Mouse (Mus musculus) erythroblast, embryonic 14.5 days (primary cell): ENCODE results near the gene Cnep1r1.

Experiments
- GATA1 ChIP-seq: IDR thresholded peaks from 2 replicates; pipeline ENCODE4 v1.6.1; 2012; ENCODE audit warnings: low read length, inconsistent platforms, mixed read lengths
- TAL1 ChIP-seq: IDR thresholded peaks from 3 replicates; pipeline ENCODE4 v1.6.1; 2012; ENCODE audit warnings: low read length, inconsistent platforms, mixed read lengths

DNA sequence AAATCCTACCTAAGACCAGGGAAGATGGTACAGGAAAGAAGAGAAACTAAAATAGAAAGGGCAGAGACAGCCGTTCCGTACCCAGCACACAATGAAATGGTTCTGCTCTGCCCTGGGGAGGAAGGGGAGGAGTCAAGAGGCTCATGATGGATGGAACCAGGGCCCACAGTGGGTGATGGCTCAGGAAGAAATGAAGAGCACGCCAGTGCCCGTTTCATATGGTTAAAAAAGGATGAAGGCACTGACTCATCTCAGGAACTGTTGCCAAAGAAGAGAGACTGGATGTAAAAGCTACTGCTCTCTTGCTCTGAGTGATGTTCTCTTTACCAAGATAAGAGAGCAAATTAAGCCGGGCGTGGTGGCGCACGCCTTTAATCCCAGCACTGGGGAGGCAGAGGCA, 58.7 kb downstream of the Cnep1r1 start:
- TF ChIP-seq GATA1: no peak
- TF ChIP-seq TAL1: no peak
